Mouse (Mus musculus): ENCODE data around the gene P2rx7. TPM values are rescaled to one million over a fixed set of nuclear protein-coding genes. Genes with fewer than 3 reads are reported as not detected.

P2rx7 gene
- polyA plus RNA-seq (2012; ENCODE audit: insufficient read depth, insufficient read length, missing spikeins) = 78.0 and 80.3 TPM in 2 replicates

GRCm38 (mm10) chr5:122643701-122644100 lies at the start of gene P2rx7:
Gene P2rx7, plus strand, starts transcription at chr5:122643911.
- TF ChIP-seq POLR2A (IDR thresholded peaks at IDR 0.05; ENCODE audit: borderline replicate concordance, low read depth, low read length) (no peak), CTCF (IDR thresholded peaks at IDR 0.05; ENCODE audit: low read depth, low read length) (no peak)
- H3K4me1 ChIP-seq (ENCODE audit: control insufficient read depth, insufficient read depth, low read length) = peaks cover 9% of the 10 kb centered on the region; the same call in 1 of the 2 replicates
- H3K27ac ChIP-seq (ENCODE audit: insufficient read depth, low read depth, low read length) = peak within 1 kb of the TSS; percentile 95
- peak within 1 kb of the TSS; percentile 88 for H3K4me3 ChIP-seq (ENCODE audit: insufficient read depth, low read length)

GRCm38 (mm10) chr5:122595470-122595869 lies 48.2 kb upstream of the P2rx7 start:
- H3K4me1 ChIP-seq (ENCODE audit: control insufficient read depth, insufficient read depth, low read length) = peaks cover 4% of the 10 kb centered on the region; the same call in 1 of the 2 replicates
- no peak overlapping the region for H3K4me3 ChIP-seq (ENCODE audit: insufficient read depth, low read length)
- H3K27ac ChIP-seq (ENCODE audit: insufficient read depth, low read depth, low read length) = no peak overlapping the region
- TF ChIP-seq POLR2A (IDR thresholded peaks at IDR 0.05; ENCODE audit: borderline replicate concordance, low read depth, low read length) = no peak
- TF ChIP-seq CTCF (IDR thresholded peaks at IDR 0.05; ENCODE audit: low read depth, low read length) = no peak

GRCm38 (mm10) chr5:122602233-122602632 lies 41.5 kb upstream of the P2rx7 start:
- peaks cover 10% of the 10 kb centered on the region for H3K4me1 ChIP-seq (ENCODE audit: control insufficient read depth, insufficient read depth, low read length)
- no peak overlapping the region for H3K27ac ChIP-seq (ENCODE audit: insufficient read depth, low read depth, low read length)
- H3K4me3 ChIP-seq (ENCODE audit: insufficient read depth, low read length) = no peak overlapping the region
- TF ChIP-seq POLR2A (IDR thresholded peaks at IDR 0.05; ENCODE audit: borderline replicate concordance, low read depth, low read length) (no peak), CTCF (IDR thresholded peaks at IDR 0.05; ENCODE audit: low read depth, low read length) (no peak)

GRCm38 (mm10) chr5:122604894-122605293 lies 38.8 kb upstream of the P2rx7 start:
- no peak overlapping the region for H3K4me3 ChIP-seq (ENCODE audit: insufficient read depth, low read length)
- no peak overlapping the region for H3K27ac ChIP-seq (ENCODE audit: insufficient read depth, low read depth, low read length)
- H3K4me1 ChIP-seq (ENCODE audit: control insufficient read depth, insufficient read depth, low read length) = peaks cover 10% of the 10 kb centered on the region
- TF ChIP-seq POLR2A (IDR thresholded peaks at IDR 0.05; ENCODE audit: borderline replicate concordance, low read depth, low read length) (no peak), CTCF (IDR thresholded peaks at IDR 0.05; ENCODE audit: low read depth, low read length) (no peak)

- Histone ChIP-seq H3K4me1 (ENCODE audit: control insufficient read depth, insufficient read depth, low read length) (peaks cover 3% of the 10 kb centered on the region; the same call in 1 of the 2 replicates), H3K27ac (ENCODE audit: insufficient read depth, low read depth, low read length) (no peak overlapping the region), H3K4me3 (ENCODE audit: insufficient read depth, low read length) (no peak overlapping the region)
- TF ChIP-seq POLR2A (IDR thresholded peaks at IDR 0.05; ENCODE audit: borderline replicate concordance, low read depth, low read length) (no peak), CTCF (IDR thresholded peaks at IDR 0.05; ENCODE audit: low read depth, low read length) (no peak)
Observed at GRCm38 (mm10) chr5:122611651-122612050, 32.1 kb upstream of the P2rx7 start.

- H3K4me1 ChIP-seq (ENCODE audit: control insufficient read depth, insufficient read depth, low read length) = peaks cover 3% of the 10 kb centered on the region; the same call in 1 of the 2 replicates
- no peak within 1 kb of the TSS for H3K27ac ChIP-seq (ENCODE audit: insufficient read depth, low read depth, low read length)
- TF ChIP-seq CTCF (IDR thresholded peaks at IDR 0.05; ENCODE audit: low read depth, low read length) (no peak), POLR2A (IDR thresholded peaks at IDR 0.05; ENCODE audit: borderline replicate concordance, low read depth, low read length) (no peak)
- peak within 1 kb of the TSS; percentile 61 for H3K4me3 ChIP-seq (ENCODE audit: insufficient read depth, low read length)
Observed at GRCm38 (mm10) chr5:122613908-122614732, 29.6 kb upstream of the P2rx7 start, which contains the start of gene Ift81. Gene Ift81, minus strand, starts transcription at chr5:122614518.

GRCm38 (mm10) chr5:122617718-122618117 lies 26.0 kb upstream of the P2rx7 start:
- TF ChIP-seq CTCF (IDR thresholded peaks at IDR 0.05; ENCODE audit: low read depth, low read length) (no peak), POLR2A (IDR thresholded peaks at IDR 0.05; ENCODE audit: borderline replicate concordance, low read depth, low read length) (no peak)
- Histone ChIP-seq H3K4me1 (ENCODE audit: control insufficient read depth, insufficient read depth, low read length) (peaks cover 3% of the 10 kb centered on the region; the same call in 1 of the 2 replicates), H3K4me3 (ENCODE audit: insufficient read depth, low read length) (no peak overlapping the region), H3K27ac (ENCODE audit: insufficient read depth, low read depth, low read length) (no peak overlapping the region)

GRCm38 (mm10) chr5:122619686-122620296 lies 23.9 kb upstream of the P2rx7 start:
- Histone ChIP-seq H3K4me3 (ENCODE audit: insufficient read depth, low read length) (no peak overlapping the region), H3K4me1 (ENCODE audit: control insufficient read depth, insufficient read depth, low read length) (no peaks in the 10 kb centered on the region; the same call in 1 of the 2 replicates), H3K27ac (ENCODE audit: insufficient read depth, low read depth, low read length) (no peak overlapping the region)
- TF ChIP-seq CTCF (IDR thresholded peaks at IDR 0.05; ENCODE audit: low read depth, low read length) (no peak), POLR2A (IDR thresholded peaks at IDR 0.05; ENCODE audit: borderline replicate concordance, low read depth, low read length) (no peak)

- Histone ChIP-seq H3K4me3 (ENCODE audit: insufficient read depth, low read length) (no peak overlapping the region), H3K4me1 (ENCODE audit: control insufficient read depth, insufficient read depth, low read length) (no peaks in the 10 kb centered on the region; the same call in 1 of the 2 replicates), H3K27ac (ENCODE audit: insufficient read depth, low read depth, low read length) (no peak overlapping the region)
- TF ChIP-seq CTCF (IDR thresholded peaks at IDR 0.05; ENCODE audit: low read depth, low read length) (no peak), POLR2A (IDR thresholded peaks at IDR 0.05; ENCODE audit: borderline replicate concordance, low read depth, low read length) (no peak)
Observed at GRCm38 (mm10) chr5:122621376-122621886, 22.3 kb upstream of the P2rx7 start.

Measured in bone marrow macrophage, adult 2 months (primary cell).